Mouse (Mus musculus) ES-E14 (cell line): Measurements from ENCODE around the gene Ei24. TPM values are rescaled to one million over a fixed set of nuclear protein-coding genes. Genes with fewer than 3 reads are reported as not detected.

Source experiments
- DNase-seq: peaks from one replicate; pipeline ENCODE4 v3.0.0-alpha.2; 2013; ENCODE audit warnings: low read depth, low spot score
- H3K27ac ChIP-seq: 2 replicates; pipeline ENCODE4 v1.5.1; 2012; ENCODE audit warnings: low read depth, mild to moderate bottlenecking, low read length, moderate library complexity, mixed read lengths; ENCODE audit not compliant: poor library complexity, insufficient read depth, severe bottlenecking
- H3K36me3 ChIP-seq: 2 replicates; pipeline ENCODE4 v1.6.1; 2012; ENCODE audit warnings: mild to moderate bottlenecking, low read length, moderate library complexity, mixed read lengths; ENCODE audit not compliant: control insufficient read depth, poor library complexity, insufficient read depth, severe bottlenecking
- H3K4me1 ChIP-seq, 2 experiments: fragments of 150-350 bp in 1 of 2; sonication (generic) in 1 of 2; 2 replicates each; pipeline ENCODE4 v1.6.1; 2012; ENCODE audit warnings: low read length in 2 of 2, mild to moderate bottlenecking in 1 of 2, mixed read lengths in 1 of 2; ENCODE audit not compliant: control insufficient read depth in 2 of 2, insufficient read depth in 2 of 2, poor library complexity in 1 of 2
- H3K4me3 ChIP-seq, 2 experiments: fragments of 150-350 bp in 1 of 2; sonication (generic) in 1 of 2; 2 replicates each; pipeline ENCODE4 v1.5.1; 2012; ENCODE audit warnings: low read length in 2 of 2, low read depth in 1 of 2, mild to moderate bottlenecking in 1 of 2, mixed read lengths in 1 of 2; ENCODE audit not compliant: insufficient read depth in 1 of 2, poor library complexity in 1 of 2, severe bottlenecking in 1 of 2
- H3K9ac ChIP-seq: 2 replicates; pipeline ENCODE4 v1.6.1; 2012; ENCODE audit warnings: low read depth, mild to moderate bottlenecking, low read length, mixed read lengths; ENCODE audit not compliant: poor library complexity, insufficient read depth, severe bottlenecking
- H3K9me3 ChIP-seq: fragments of 150-350 bp; sonication (generic); 2 replicates; pipeline ENCODE4 v1.6.1; 2012; ENCODE audit warnings: low read depth, mild to moderate bottlenecking, low read length; ENCODE audit not compliant: control insufficient read depth, insufficient read depth
- CHD2 ChIP-seq: IDR thresholded peaks from 2 replicates; pipeline ENCODE4 v1.6.1; 2014; ENCODE audit warnings: mild to moderate bottlenecking, low read depth, low read length, inconsistent platforms
- HCFC1 ChIP-seq: IDR thresholded peaks from 2 replicates; pipeline ENCODE4 v1.6.1; 2012; ENCODE audit warnings: low read length, inconsistent platforms, borderline replicate concordance; ENCODE audit not compliant: insufficient read depth
- MAFK ChIP-seq: IDR thresholded peaks from 2 replicates; pipeline ENCODE4 v1.6.1; 2014; ENCODE audit warnings: mild to moderate bottlenecking, low read depth, low read length, inconsistent platforms; ENCODE audit not compliant: insufficient read depth
- ZC3H11A ChIP-seq: IDR thresholded peaks from 2 replicates; pipeline ENCODE4 v1.6.1; 2012; ENCODE audit warnings: low read depth, mild to moderate bottlenecking, inconsistent platforms, low read length, borderline replicate concordance
- ZNF384 ChIP-seq: IDR thresholded peaks from 2 replicates; pipeline ENCODE4 v1.6.1; 2012; ENCODE audit warnings: low read depth, low read length, inconsistent platforms
- in situ Hi-C, 2 experiments: fragments of 600-800 bp; cut with MboI; formaldehyde crosslinking; loops; one replicate each; pipeline ENCODE4 v1.15.1; 2025; ENCODE audit warnings: low sequenced_read_pairs in 2 of 2, inconsistent platforms in 1 of 2; ENCODE audit not compliant: unreplicated experiment in 2 of 2
- total RNA-seq: library from RNA; depleted of rRNA; stranded (reverse); fragments of 300-350 nt; gene quantifications from 2 replicates; pipeline ENCODE4 v1.2.3, GENCODE M21; 2012

The Ei24 gene
- total RNA-seq, 1 experiment = 105 TPM

GRCm38 (mm10) chr9:36821644-36822000 lies 24.4 kb upstream of the Ei24 start, which contains the start of gene Fez1:
Fez1 (plus strand) TSS chr9:36821864.
- Histone ChIP-seq H3K4me3 (peak within 1 kb of the TSS in 1 of 2 experiments; percentile 1; a peak in 1 of 4 replicates), H3K9me3 (no peaks in the 10 kb centered on the region)

GRCm38 (mm10) chr9:36820969-36821643 lies 23.9 kb upstream of the Ei24 start:
- Histone ChIP-seq H3K36me3 (no peaks in the 10 kb centered on the region), H3K9ac (no peak overlapping the region; the same call in 1 of the 2 replicates), H3K4me3 (peak overlapping the region in 1 of 2 experiments; percentile 1; a peak in 1 of 4 replicates), H3K9me3 (no peaks in the 10 kb centered on the region), H3K27ac (no peak overlapping the region), H3K4me1 (peaks cover 0 to 6% of the 10 kb centered on the region in 2 experiments; a peak in 1 of 4 replicates)
- no peak for TF ChIP-seq ZNF384
- no peak for TF ChIP-seq HCFC1
- TF ChIP-seq CHD2 = no peak
- no peak for TF ChIP-seq ZC3H11A
- no peak for TF ChIP-seq MAFK
- DNase-seq = no peak
- in situ Hi-C loops = no loop called here

More at GRCm38 (mm10) chr9:36821644-36822000, 24.4 kb upstream of the Ei24 start, which contains the start of gene Fez1:
- Histone ChIP-seq H3K27ac (no peak within 1 kb of the TSS), H3K36me3 (no peaks in the 10 kb centered on the region), H3K9ac (no peak within 1 kb of the TSS; the same call in 1 of the 2 replicates), H3K4me1 (peaks cover 0 to 6% of the 10 kb centered on the region in 2 experiments; a peak in 1 of 4 replicates)
- TF ChIP-seq CHD2 = no peak
- no peak for TF ChIP-seq HCFC1
- TF ChIP-seq ZC3H11A = no peak
- no peak for TF ChIP-seq MAFK
- TF ChIP-seq ZNF384 = no peak
- in situ Hi-C loops = no loop called here
- peak; percentile 60 for DNase-seq

GRCm38 (mm10) chr9:36818905-36819304 lies 21.7 kb upstream of the Ei24 start:
- peaks cover 0 to 6% of the 10 kb centered on the region in 2 experiments; a peak in 2 of 4 replicates for H3K4me1 ChIP-seq
- TF ChIP-seq HCFC1 (no peak), MAFK (no peak), CHD2 (no peak)
- no peak overlapping the region for H3K9ac ChIP-seq
- no peak overlapping the region for H3K4me3 ChIP-seq
- no peaks in the 10 kb centered on the region for H3K9me3 ChIP-seq
- no peak for DNase-seq
- H3K27ac ChIP-seq = no peak overlapping the region
- H3K36me3 ChIP-seq = no peaks in the 10 kb centered on the region
- in situ Hi-C loops = no loop called here

- Histone ChIP-seq H3K4me3 (no peak overlapping the region), H3K27ac (no peak overlapping the region), H3K36me3 (no peaks in the 10 kb centered on the region), H3K9me3 (no peaks in the 10 kb centered on the region), H3K9ac (no peak overlapping the region), H3K4me1 (no peaks in the 10 kb centered on the region; a peak in 1 of 4 replicates)
- no peak for DNase-seq
- in situ Hi-C loops = no loop called here
- no peak for TF ChIP-seq CHD2
- no peak for TF ChIP-seq ZC3H11A
- TF ChIP-seq HCFC1 = no peak
- no peak for TF ChIP-seq ZNF384
- no peak for TF ChIP-seq MAFK
Measured at GRCm38 (mm10) chr9:36814486-36814885, 17.3 kb upstream of the Ei24 start.

GRCm38 (mm10) chr9:36808126-36808785 lies 11.1 kb upstream of the Ei24 start:
- Histone ChIP-seq H3K36me3 (no peaks in the 10 kb centered on the region), H3K9me3 (no peaks in the 10 kb centered on the region), H3K9ac (no peak overlapping the region), H3K27ac (no peak overlapping the region), H3K4me3 (no peak overlapping the region), H3K4me1 (peaks cover 5 to 14% of the 10 kb centered on the region in 2 experiments)
- no peak for TF ChIP-seq CHD2
- no peak for TF ChIP-seq HCFC1
- TF ChIP-seq MAFK = no peak
- no peak for TF ChIP-seq ZC3H11A
- no peak for TF ChIP-seq ZNF384
- in situ Hi-C loops = no loop called here
- DNase-seq = no peak
